21 mouse cellular contexts compared by ENCODE assay signal in the genomic region with DNA sequence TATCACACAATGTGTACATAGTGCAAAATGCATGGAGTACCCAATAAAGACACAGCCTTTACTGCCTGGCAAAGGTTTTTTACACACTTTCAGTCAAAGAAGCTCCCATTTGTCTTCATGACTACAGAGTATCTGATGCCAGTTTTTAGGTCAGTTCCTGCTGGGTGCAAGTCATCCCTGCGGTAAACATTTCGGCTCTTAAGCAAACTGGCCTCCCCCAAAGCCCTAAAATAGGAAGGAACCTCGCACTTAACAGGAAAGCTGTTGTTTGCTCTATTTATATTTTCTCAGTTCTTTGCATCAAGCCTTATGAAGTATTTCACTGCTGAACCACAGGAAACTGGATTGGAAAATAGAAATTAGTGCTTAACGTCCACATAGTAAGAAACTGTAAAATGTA.
A peak's percentile ranks its signal among the peaks of the same experiment; 100 is the strongest.
DNase-seq lines count a peak whose midpoint lies in the region; ATAC-seq lines count a peak whose summit lies in the region.
"Had no signal": no experiment of that assay in that cellular context is flagged by ENCODE, and none has a peak within 500 bp of the region (broad histone marks: within the 10 kb centered on the region; RNA-seq: fewer than 3 reads in every experiment).

No protein-coding gene starts in this region.

- peak; percentile 91 for ATAC-seq in common myeloid progenitor, adult 5-6 weeks (replicated peaks; ENCODE audit: low read depth, poor library complexity, severe bottlenecking)
- ATAC-seq in megakaryocyte, adult 5-6 weeks (ENCODE audit: poor library complexity, severe bottlenecking), result peak; percentile 86
- ATAC-seq: CD4-positive, CD25-positive, alpha-beta regulatory T cell, adult 4 months; forebrain, embryonic 14.5 days; forebrain, postnatal 0 days had no signal

- intact Hi-C loops in left cerebral cortex, postnatal 4 days (cut with DNase I), result no loop called here
- intact Hi-C loops in heart, postnatal 14 days (cut with DNase I), result no loop called here

- DNase-seq in left cerebral cortex, adult 11 months (ENCODE audit: low spot score), result peak; percentile 19
- DNase-seq in left cerebral cortex, postnatal 4 days, result no peak
- peak; percentile 21 for DNase-seq in 416B (ENCODE audit: low read depth)
- no peak for DNase-seq in embryo, embryonic 10.5 days (ENCODE audit: low spot score)
- DNase-seq in heart, postnatal 14 days, result no peak
- no peak for DNase-seq in kidney, adult 11 months
- DNase-seq: adrenal gland, adult 2 months; adrenal gland, postnatal 14 days; cerebellum, adult 11-12 months; cerebellum, adult 8-10 months; cerebellum, postnatal 10 days; cerebellum, postnatal 36 days; forebrain, postnatal 0 days; gastrocnemius, postnatal 10 days; gastrocnemius, postnatal 36 days; heart, adult 11 months; heart, postnatal 4 days had no signal

Comparison
In these comparisons a context has a peak if more than half of its experiments do, and no peak if none do; other contexts are left out.
1. DNase-seq: peak in left cerebral cortex, adult 11 months (single experiment) and 416B (single experiment); none in left cerebral cortex, postnatal 4 days (single experiment), embryo, embryonic 10.5 days (single experiment), heart, postnatal 14 days (0 of 2) and kidney, adult 11 months (single experiment).